Mouse (Mus musculus): ENCODE measurements around the gene Kcnq1.

DNA sequence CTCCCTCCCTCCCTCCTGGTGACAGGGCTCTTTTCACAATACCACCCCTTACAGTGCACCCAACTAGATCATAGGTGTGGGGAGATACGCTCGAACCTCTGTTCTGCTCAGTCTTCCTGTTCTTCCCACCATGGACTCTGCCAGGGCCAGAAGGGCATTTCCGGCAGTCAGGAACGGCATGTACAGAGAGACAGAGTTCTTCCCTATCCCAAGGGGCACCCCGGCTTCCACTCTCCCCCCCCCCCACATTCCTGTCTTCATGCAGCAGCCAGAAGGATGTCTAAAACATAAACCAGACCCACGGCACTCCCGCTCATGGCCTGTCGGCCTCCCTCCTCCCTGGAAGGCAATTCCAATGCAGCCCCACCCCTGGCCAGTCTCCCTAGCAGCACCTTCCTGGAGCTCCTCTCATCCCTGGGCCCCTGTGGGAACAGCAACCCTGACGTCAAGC, 289.0 kb downstream of the Kcnq1 start:
- TF ChIP-seq FLI1 (IDR thresholded peaks at IDR 0.05; ENCODE audit: low read length) = no peak
- TF ChIP-seq GATA1 (IDR thresholded peaks at IDR 0.05; ENCODE audit: borderline replicate concordance, low read length) = no peak
